Mouse (Mus musculus): ENCODE data around the gene Ttc25. TPM values are rescaled to one million over a fixed set of nuclear protein-coding genes. Genes with fewer than 3 reads are reported as not detected.
"Not testable (repeated sequence)": the region's sequence is repeated elsewhere in the genome, so short reads cannot be mapped to it uniquely, and the experiment has no call there.

Gene Ttc25
- total RNA-seq, 1 experiment from 2014 or later = 1.3 TPM

DNA sequence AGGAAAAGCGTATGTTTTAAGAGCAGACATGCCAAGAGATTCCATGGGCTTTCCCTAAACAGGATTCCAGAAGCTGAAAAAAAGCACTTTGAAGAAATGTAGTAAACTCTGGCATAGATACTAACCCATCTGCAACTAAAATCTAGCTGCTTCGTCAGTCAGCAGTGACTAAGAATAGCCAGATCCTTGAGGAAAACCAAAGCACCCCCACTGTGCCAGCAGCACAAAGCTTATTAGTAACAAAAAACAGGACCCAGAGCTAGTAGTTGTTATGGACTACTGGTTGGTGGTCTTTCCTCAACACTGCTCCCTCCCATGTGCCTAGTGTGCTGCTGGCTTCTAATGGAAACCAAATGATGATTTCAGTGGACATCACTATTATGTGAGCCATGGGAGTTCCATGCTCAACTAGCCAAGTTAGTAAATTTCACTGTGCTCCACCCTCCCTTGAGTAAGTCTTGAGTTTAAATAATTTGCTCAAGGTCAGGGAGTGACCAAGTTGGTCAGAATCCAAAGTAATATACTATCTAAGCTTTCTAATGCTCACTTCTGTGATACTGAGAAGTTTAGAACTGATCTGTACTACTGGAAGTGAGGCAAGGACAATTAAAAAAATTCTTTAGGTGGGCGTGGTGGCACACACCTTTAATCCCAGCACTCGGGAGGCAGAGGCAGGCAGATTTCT is 59.1 kb downstream of the Ttc25 start:
- DNase-seq = no peak

DNA sequence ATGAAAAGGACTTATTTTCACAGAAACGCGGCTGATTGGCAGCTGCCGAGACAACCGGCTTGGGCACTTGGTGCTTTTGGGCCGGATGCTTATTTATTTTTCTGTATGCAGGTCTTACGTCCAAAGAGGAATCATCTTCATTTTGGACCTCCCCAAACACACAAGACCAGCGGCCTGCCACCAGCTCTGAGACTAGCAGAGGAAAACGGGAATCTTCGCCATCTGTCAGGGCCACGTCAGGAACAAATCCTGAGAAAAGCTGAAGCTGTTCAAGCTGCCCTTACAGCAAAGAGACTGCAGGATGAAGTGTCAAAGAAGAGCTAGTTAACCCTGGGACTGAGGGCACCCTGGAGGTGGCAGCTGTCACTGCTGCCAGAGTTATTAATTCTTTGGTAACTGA is 60.0 kb downstream of the Ttc25 start:
- no peak for DNase-seq

DNA sequence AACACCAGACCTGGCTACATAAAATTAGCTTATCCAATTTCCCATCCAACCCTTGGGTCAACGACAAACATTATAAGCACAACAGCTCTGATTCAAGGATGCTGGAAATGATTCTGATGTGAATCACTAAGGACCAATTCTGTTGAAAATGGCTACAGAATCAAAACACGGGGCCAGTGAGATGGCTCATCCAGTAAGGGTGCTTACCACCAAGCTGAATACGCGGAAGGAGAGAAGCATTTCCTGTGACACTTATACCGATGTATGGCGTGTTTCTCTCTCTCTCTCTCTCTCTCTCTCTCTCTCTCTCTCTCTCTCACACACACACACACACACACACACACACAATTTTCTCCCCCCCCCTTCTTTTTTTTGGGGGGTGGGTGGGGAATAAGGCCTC is 61.7 kb downstream of the Ttc25 start:
- DNase-seq = no peak

DNA sequence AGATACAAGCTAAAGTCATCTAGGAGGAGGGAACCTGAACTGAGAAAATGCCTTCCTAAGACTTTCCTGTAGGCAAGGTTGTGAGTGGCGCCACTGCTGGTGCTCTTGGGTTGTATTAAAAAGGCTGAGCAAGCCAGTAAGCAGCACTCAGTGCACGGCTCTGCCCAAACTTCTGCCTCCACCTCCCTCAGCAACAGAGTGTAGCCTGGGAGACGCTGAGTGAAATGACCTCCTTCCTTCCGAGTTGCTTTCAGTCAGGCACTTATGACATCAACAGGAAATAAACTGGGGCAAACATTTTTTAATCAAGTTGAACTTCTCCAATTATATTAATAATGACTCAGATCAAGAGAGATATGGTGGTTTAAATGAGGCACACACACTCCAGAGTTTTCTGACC is 63.4 kb downstream of the Ttc25 start:
- DNase-seq = no peak

DNA sequence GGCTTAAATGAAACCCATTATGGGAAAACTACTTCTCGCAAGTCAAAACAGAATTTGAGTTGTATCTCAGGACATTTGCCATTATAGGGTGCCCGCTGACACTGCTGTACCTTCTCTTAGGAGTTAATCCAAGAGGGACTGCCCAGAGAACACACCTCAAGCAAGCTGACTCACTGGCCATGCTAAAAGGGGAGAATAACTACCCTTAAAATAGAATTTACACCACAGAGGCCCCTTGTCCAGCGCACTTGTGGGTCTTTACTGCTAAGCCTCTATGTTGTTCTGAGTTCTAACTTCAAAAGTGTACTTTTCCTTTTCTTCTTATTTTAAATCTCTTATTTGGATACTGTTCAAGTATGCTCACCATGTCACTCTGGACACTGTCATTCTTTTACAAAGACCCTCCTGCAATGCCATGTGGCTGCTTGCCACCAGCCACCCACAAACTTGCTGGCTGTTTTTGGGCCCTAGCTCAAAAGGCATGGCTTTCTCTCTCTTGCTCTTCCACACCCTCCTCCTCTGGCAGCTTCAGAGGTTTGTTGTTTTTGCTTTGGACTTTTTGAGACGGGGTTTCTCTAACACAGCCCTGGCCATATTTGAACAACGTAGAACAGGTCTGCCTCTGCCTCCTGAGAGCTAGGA is 64.1 kb downstream of the Ttc25 start:
- DNase-seq = no peak

DNA sequence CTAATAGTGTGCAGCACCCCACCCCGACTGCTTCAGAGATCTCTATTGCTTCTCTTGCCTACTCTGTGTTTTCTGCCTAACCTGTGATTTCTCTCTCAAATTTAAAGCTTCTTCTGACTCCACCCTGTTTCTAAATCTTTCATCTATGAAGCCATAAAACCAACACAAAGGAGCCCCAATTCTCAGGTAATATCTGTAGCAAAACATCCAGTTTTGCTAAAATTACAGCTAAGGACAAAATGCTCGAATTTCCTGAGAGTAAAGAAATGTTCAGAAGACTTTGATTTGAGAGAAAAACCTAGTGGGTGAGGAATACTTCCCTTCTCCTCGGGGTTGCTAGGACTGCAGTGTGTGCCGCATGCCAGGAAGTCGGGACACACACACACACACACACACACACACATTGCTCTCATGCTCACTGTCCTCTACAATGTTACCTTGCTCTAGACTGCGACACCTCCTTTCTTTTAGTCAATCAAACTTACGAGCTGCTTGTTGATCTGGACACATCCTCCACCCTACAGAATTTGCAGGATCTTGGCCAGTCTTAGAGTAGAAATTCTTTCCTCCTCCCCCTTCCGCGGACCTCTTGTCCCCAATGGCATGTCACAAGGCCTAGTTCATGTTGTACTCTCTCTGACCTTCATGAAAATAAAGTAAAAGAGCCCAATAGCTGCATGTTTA is 64.7 kb downstream of the Ttc25 start:
- peak; percentile 72 for DNase-seq

DNA sequence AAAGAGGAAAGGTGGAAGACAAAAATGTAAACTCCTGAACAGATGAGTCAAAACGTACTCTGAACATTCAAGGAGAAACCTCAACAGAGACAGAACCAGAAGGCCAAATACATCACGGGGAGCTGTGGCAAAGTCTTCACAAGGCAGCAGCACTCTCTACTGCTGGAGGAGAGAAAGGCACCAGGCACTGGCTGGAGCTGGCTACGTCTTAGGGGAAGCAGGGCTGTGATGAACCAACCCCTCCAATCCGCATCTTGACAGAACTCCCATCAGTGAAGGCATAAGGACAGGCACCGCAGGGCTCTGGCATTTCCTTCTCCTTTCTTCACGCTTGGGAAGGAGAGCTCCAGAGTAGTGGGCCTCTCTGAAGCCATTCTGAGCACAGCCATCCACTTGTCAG is 66.2 kb downstream of the Ttc25 start:
- DNase-seq = peak; percentile 59

DNA sequence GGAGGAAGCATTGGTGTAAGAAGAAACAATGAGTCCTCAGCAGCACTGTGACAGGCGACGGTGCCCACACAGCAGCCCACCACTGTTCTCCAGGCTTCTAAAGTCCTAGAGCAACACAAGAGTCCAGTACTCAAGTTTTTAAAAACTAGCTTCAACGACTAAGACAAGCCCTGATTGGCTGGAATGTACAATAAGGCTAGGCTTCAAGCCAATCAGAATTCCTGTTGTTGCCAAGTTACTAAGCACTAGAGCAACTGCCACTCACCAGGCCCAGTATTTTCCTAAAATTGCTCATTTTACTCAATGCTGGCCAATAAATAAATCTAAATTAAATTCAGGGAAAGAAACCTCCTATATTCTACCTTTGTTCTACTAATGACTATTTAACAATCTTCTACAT is 67.8 kb downstream of the Ttc25 start:
- DNase-seq = peak; percentile 55

DNA sequence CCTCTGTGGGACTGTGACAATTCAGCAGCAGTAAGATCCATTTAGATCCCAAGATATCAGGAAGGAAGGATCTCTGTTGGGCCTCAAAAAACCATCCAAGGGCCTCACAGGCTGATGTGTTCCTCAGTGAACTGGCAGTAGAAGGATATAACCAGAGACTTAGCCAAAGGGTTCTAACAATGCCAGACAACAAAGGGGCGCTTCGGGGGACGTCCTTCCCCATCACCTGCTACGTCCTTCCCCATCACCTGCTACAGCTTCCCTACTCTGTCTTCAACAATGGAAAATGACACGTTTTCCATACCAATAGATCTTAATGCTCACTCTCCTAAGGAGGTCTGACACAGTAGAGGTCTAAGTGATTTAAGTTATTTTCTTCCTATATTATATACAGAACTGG is 70.9 kb downstream of the Ttc25 start:
- no peak for DNase-seq

DNA sequence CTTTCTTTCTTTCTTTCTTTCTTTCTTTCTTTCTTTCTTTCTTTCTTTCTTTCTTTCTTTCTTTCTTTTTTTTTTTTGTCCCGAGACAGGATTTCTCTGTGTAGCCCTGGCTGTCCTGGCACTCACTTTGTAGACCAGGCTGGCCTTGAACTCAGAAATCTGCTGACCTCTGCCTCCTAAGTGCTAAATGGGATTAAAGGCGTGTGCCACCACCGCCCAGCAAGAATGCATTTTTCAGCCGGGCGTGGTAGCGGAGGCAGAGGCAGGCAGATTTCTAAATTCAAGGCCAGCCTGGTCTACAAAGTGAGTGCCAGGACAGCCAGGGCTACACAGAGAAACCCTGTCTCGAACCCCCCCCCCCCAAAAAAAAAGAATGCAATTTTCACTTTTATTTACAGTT is 71.4 kb downstream of the Ttc25 start:
- not testable (repeated sequence) for DNase-seq

DNA sequence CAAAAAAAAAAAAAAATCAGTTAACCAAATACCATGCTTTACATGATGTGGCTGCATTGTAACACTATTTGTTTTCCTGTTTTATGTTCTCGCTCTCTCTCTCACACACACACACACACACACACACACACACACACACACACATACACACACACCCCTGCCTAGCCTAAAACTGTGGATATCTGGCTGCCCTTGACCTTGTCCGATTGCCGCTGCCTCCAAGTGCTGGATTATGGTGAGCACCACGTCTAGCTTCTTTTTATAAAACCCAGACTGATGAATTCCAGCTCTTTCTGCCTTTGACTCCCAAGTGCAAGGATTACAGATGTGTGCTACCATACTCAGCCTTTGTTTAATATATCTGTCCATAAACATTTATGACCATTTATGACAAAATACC is 72.1 kb downstream of the Ttc25 start:
- DNase-seq = no peak

DNA sequence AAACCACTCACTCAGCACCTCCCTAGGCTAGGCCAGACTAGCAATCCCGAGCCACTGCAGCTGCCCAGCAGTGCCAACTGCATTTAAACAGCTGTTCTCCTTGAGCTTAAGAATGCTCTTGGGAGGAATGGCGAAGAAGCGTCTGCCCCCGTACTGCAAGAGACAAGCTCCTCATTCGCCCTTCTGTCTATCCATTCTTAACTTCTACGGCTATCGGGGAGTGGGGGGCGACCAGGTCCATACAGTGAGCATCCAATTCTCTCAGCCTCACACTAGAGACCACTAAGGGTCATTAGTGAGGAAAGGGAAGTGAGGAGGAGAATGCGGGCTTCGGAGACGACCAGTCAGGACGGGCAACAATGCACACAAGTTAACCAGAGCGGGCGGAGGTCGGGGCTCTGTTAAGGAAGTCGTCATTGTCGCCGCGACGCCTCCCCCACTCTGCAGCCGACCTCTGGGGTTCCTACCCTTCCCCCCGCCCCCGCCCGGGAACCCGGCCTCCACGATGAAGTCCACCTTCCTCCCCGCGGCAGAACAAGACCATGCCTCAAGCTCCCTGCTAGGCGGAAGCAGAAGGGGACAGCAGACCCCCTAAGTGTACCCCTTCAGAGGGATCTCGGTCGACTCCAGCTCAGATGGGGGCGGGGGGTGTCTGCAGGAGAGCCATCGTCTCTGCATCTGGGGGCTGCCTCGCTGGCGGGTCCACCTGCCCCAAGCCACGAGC is 73.5 kb downstream of the Ttc25 start, which contains the start of gene Nkiras2:
TSS of gene Nkiras2 (plus strand) at position 484 of the 724 bp plus-strand sequence.
- peak; percentile 83 for DNase-seq

DNA sequence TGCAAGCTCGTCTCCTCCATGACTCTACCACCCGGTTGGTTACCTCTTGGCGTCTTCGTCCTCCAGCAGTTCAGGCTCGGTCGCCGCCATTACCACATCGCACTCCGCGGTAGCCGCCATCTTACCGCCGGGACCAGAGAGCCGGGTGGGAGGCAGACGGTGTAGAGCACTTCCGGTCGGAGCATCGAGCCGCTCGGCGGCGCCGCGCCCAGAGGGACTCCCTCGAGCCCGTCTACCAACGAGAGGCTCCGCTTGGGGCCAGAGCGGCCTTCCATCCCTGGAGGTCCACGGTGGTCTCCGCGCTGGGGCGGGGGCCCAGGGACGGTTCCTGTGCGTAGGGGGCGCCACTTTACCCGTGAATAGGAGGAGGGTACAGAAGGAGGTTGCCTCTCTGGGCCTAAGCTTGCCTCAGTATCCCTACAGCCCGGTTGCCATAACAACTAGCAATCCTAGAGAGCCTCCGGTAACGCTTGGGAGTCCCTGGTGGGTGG is 74.1 kb downstream of the Ttc25 start:
- peak; percentile 97 for DNase-seq

DNA sequence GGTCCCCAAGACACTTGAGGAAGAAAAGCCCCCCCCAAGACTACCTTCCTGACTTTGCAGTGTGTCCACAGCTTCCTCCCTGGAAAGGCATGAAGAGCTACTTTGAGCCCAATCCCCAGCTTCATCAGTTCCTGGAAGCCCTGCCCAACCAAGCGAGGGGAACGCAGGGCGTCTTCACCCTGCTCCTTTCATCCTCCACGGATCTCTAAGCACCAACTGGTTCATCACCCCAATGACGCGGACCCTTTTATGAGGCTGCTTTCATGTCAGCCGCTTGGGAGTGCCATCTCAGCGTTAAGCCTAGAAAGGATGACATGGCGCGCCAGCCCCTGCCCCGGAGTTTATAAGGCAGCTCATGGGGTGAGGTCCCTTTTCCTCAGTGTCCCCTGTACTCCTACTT is 74.6 kb downstream of the Ttc25 start, which contains the start of gene Dnajc7:
TSS of gene Dnajc7 (minus strand) at position 187 of the 400 bp plus-strand sequence.
- DNase-seq = no peak

Other genes with a start within 250 kb of the Ttc25 start
- gene Eif1, start 225.7 kb upstream of the Ttc25 start, total RNA-seq (2021) = 987 and 1,021 TPM in 2 replicates
- gene Gast, start 211.2 kb upstream of the Ttc25 start, total RNA-seq (2021) = not detected in 2 replicates
- 50.1 and 54.0 TPM in 2 replicates for gene Hap1, start 189.5 kb upstream of the Ttc25 start, total RNA-seq (2021)
- gene Jup, start 147.8 kb upstream of the Ttc25 start, total RNA-seq (2021) = 101 and 102 TPM in 2 replicates
- 25.8 and 26.7 TPM in 2 replicates for gene P3h4, start 130.8 kb upstream of the Ttc25 start, total RNA-seq (2021)
- 33.8 and 38.9 TPM in 2 replicates for gene Fkbp10, start 129.9 kb upstream of the Ttc25 start, total RNA-seq (2021)
- 51.5 and 57.5 TPM in 2 replicates for gene Nt5c3b, start 103.8 kb upstream of the Ttc25 start, total RNA-seq (2021)
- 0.94 and 1.5 TPM in 2 replicates for gene Klhl10, start 103.7 kb upstream of the Ttc25 start, total RNA-seq (2021)
- 42.9 and 44.2 TPM in 2 replicates for gene Klhl11, start 72.9 kb upstream of the Ttc25 start, total RNA-seq (2021)
- gene Acly, start 17.6 kb upstream of the Ttc25 start, total RNA-seq (2021) = 805 and 809 TPM in 2 replicates
- gene Cnp, start 29.3 kb downstream of the Ttc25 start, total RNA-seq (2021) = 35.5 and 38.4 TPM in 2 replicates
- gene Nkiras2, start 73.6 kb downstream of the Ttc25 start, total RNA-seq (2021) = 41.1 and 44.4 TPM in 2 replicates
- gene Dnajc7, start 74.6 kb downstream of the Ttc25 start, total RNA-seq (2021) = 217 and 264 TPM in 2 replicates
- 0.19 TPM in 1 of 2 replicates, not detected in the other for gene Zfp385c, start 146.8 kb downstream of the Ttc25 start, total RNA-seq (2021)
- gene Dhx58, start 158.7 kb downstream of the Ttc25 start, total RNA-seq (2021) = 15.8 and 16.2 TPM in 2 replicates
- gene Kat2a, start 166.9 kb downstream of the Ttc25 start, total RNA-seq (2021) = 39.9 and 44.6 TPM in 2 replicates
- gene Hspb9, start 168.2 kb downstream of the Ttc25 start, total RNA-seq (2021) = not detected in 2 replicates
- gene Rab5c, start 192.6 kb downstream of the Ttc25 start, total RNA-seq (2021) = 170 and 175 TPM in 2 replicates
- 0.11 and 0.15 TPM in 2 replicates for gene Kcnh4, start 214.3 kb downstream of the Ttc25 start, total RNA-seq (2021)
- not detected in 2 replicates for gene Hcrt, start 217.3 kb downstream of the Ttc25 start, total RNA-seq (2021)
- gene Ghdc, start 225.3 kb downstream of the Ttc25 start, total RNA-seq (2021) = 19.7 and 19.9 TPM in 2 replicates